Mouse (Mus musculus): Measurements from ENCODE around the gene Baiap2l2. TPM values are rescaled to one million over a fixed set of nuclear protein-coding genes. Genes with fewer than 3 reads are reported as not detected.

The Baiap2l2 gene
- polyA plus RNA-seq, 1 experiment from 2014 or later = 2.0 TPM

DNA sequence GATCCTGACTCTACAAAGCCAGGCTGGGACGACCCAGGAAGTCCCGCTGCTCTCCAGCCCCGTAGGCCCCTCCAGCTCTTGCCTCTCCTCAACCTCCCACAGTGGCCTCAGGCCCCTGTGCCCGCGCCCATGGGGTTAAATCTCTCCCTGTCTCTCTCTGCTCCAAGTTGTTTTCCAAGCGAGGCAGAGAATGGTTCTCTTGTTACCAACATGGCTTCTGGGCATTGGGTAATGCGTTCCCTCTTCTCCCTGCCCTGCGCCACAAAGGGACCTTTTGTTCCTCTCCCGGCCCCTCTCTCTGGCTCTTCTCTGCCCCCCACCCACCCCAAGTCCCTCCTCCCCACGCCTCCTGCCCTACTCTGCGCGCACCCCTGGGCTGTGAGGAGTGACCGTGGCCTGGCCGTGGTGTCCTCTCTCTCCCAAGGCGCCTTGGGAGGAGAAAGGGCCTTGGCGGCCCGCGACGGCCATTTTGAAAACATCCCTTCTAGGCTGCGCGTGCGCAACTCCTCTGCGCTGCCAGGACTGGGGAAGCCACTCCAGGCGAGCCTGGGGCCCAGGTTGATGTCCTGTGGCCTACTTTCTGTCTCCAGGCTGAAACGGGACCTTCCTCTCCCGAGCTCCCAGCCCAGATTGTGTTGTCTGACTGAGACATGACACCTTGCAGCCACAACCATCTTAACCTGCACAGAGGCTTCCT, 72.4 kb downstream of the Baiap2l2 start:
- WGBS = 75% methylated on average over 26 of the region's 26 CpGs
- Histone ChIP-seq H3K9me3 (ENCODE audit: control insufficient read depth, low read length) (no peaks in the 10 kb centered on the region), H3K4me2 (ENCODE audit: low read length) (no peak overlapping the region), H3K4me3 (replicated peaks; ENCODE audit: low read length) (no peak overlapping the region), H3K27me3 (replicated peaks; ENCODE audit: control insufficient read depth, insufficient read depth, low read length) (no peaks in the 10 kb centered on the region), H3K4me1 (replicated peaks; ENCODE audit: control insufficient read depth, insufficient read depth, low read length) (no peaks in the 10 kb centered on the region), H3K36me3 (ENCODE audit: control insufficient read depth, insufficient read depth) (no peaks in the 10 kb centered on the region), H3K27ac (ENCODE audit: low read length) (no peak overlapping the region), H3K9ac (replicated peaks; ENCODE audit: low read depth, low read length) (no peak overlapping the region)
- ATAC-seq = no peak

DNA sequence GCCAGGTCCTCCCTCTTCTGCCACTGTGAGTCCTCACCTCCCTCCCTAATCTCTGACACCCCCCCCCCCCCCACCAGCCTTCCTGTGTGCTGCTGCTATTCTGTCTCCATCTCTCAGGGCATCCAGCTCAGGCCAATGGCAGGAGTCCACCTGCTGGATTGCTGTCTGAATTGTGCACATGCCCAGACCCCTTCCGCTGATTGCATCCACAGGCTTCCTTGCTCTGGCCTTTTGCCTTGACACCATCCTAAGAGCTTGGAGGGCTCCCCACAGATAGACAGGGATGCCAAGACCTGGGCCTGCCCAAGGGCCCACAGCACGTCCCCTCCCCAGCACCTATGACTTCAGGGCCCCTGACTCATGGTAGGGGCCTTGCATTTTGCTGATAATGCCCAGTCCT, 75.0 kb downstream of the Baiap2l2 start:
- no peaks in the 10 kb centered on the region for H3K9me3 ChIP-seq (ENCODE audit: control insufficient read depth, low read length)
- WGBS = 68% methylated on average over 2 of the region's 2 CpGs

DNA sequence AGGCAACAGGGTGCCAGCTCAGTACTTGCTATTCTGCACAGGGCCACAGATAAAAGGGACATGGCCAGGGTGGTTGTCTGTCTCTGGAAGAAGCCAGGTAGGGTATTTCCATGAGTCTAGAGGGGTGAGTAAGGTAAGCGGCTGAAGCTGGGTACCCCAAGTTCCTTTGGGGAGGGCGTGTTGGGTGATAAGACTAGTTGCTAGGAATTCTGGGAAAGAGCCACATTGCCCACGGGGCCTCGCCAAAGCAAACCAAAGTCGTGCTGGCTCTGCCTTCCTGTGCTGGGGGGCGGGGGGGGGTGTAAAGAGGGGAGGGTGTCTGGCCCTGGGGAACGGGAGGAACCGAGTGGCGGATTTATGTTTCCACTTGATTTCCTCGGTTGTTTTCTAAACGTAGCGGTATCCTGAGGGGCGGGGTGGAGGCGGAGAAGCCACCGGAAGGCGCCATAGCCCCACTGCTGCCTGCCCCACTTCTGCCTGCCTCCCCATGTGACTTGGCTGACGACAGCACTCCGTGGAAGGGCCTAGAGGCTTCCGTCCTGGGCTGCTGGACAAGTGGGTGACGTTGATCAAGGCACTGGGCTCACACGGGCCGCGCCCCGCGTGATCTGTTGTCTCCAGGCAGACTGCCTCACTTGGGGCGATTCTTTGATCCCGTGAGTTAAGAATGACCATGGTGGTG, 76.4 kb downstream of the Baiap2l2 start:
- Histone ChIP-seq H3K9me3 (ENCODE audit: control insufficient read depth, low read length) (no peaks in the 10 kb centered on the region), H3K4me1 (replicated peaks; ENCODE audit: control insufficient read depth, insufficient read depth, low read length) (no peaks in the 10 kb centered on the region), H3K4me2 (ENCODE audit: low read length) (no peak overlapping the region), H3K9ac (replicated peaks; ENCODE audit: low read depth, low read length) (no peak overlapping the region), H3K27ac (ENCODE audit: low read length) (no peak overlapping the region), H3K36me3 (ENCODE audit: control insufficient read depth, insufficient read depth) (no peaks in the 10 kb centered on the region), H3K27me3 (replicated peaks; ENCODE audit: control insufficient read depth, insufficient read depth, low read length) (no peaks in the 10 kb centered on the region), H3K4me3 (replicated peaks; ENCODE audit: low read length) (no peak overlapping the region)
- WGBS = 79% methylated on average over 27 of the region's 27 CpGs
- ATAC-seq = no peak

More for the DNA sequence above, 75.0 kb downstream of the Baiap2l2 start:
- ATAC-seq = no peak
- no peak overlapping the region for H3K27ac ChIP-seq (ENCODE audit: low read length)
- H3K4me2 ChIP-seq (ENCODE audit: low read length) = no peak overlapping the region
- H3K36me3 ChIP-seq (ENCODE audit: control insufficient read depth, insufficient read depth) = no peaks in the 10 kb centered on the region
- H3K4me3 ChIP-seq (replicated peaks; ENCODE audit: low read length) = no peak overlapping the region
- no peaks in the 10 kb centered on the region for H3K27me3 ChIP-seq (replicated peaks; ENCODE audit: control insufficient read depth, insufficient read depth, low read length)
- H3K4me1 ChIP-seq (replicated peaks; ENCODE audit: control insufficient read depth, insufficient read depth, low read length) = no peaks in the 10 kb centered on the region
- H3K9ac ChIP-seq (replicated peaks; ENCODE audit: low read depth, low read length) = no peak overlapping the region

DNA sequence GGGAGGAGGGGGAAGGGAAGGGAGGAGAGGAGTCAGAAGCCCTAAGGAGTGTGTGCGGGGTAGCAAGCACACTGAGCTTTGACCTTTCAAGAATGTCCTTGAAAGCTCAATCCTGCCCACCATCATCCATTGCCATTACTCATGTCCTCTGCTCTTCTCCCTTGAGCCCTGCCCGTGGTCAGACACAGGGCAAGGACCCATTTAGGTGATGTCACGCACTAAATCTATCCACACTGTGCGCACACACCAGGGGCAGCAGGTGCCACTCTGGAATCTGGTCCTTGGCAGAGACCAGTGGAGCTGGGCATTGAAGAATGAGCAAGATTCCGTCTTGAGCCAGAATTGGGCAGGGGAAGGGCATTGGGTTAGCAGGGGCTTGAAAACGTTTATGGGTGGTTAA, 77.1 kb downstream of the Baiap2l2 start:
- Histone ChIP-seq H3K4me3 (replicated peaks; ENCODE audit: low read length) (no peak overlapping the region), H3K27me3 (replicated peaks; ENCODE audit: control insufficient read depth, insufficient read depth, low read length) (no peaks in the 10 kb centered on the region), H3K27ac (ENCODE audit: low read length) (no peak overlapping the region), H3K4me2 (ENCODE audit: low read length) (no peak overlapping the region), H3K4me1 (replicated peaks; ENCODE audit: control insufficient read depth, insufficient read depth, low read length) (no peaks in the 10 kb centered on the region), H3K9ac (replicated peaks; ENCODE audit: low read depth, low read length) (no peak overlapping the region), H3K36me3 (ENCODE audit: control insufficient read depth, insufficient read depth) (no peaks in the 10 kb centered on the region), H3K9me3 (ENCODE audit: control insufficient read depth, low read length) (no peaks in the 10 kb centered on the region)
- 77% methylated on average over 6 of the region's 6 CpGs for WGBS
- ATAC-seq = no peak

Other genes with a start within 250 kb of the Baiap2l2 start
- not detected in 2 replicates for gene Galr3, start 243.7 kb downstream of the Baiap2l2 start, polyA plus RNA-seq (2015; fragmentation: Nextera tagmentation; extraction: Ambion mirVana)
- gene Ankrd54, start 222.6 kb downstream of the Baiap2l2 start, polyA plus RNA-seq (2015; fragmentation: Nextera tagmentation; extraction: Ambion mirVana) = 54.9 and 58.1 TPM in 2 replicates
- gene Eif3l, start 210.4 kb downstream of the Baiap2l2 start, polyA plus RNA-seq (2015; fragmentation: Nextera tagmentation; extraction: Ambion mirVana) = 188 and 205 TPM in 2 replicates
- gene Micall1, start 176.6 kb downstream of the Baiap2l2 start, polyA plus RNA-seq (2015; fragmentation: Nextera tagmentation; extraction: Ambion mirVana) = 8.2 and 10.0 TPM in 2 replicates
- gene Polr2f, start 144.5 kb downstream of the Baiap2l2 start, polyA plus RNA-seq (2015; fragmentation: Nextera tagmentation; extraction: Ambion mirVana) = 253 and 256 TPM in 2 replicates
- 11.7 and 13.1 TPM in 2 replicates for gene 1700088E04Rik, start 144.3 kb downstream of the Baiap2l2 start, polyA plus RNA-seq (2015; fragmentation: Nextera tagmentation; extraction: Ambion mirVana)
- gene Sox10, start 120.3 kb downstream of the Baiap2l2 start, polyA plus RNA-seq (2015; fragmentation: Nextera tagmentation; extraction: Ambion mirVana) = 2.0 and 2.2 TPM in 2 replicates
- gene Pick1, start 56.4 kb downstream of the Baiap2l2 start, polyA plus RNA-seq (2015; fragmentation: Nextera tagmentation; extraction: Ambion mirVana) = 76.3 and 102 TPM in 2 replicates
- 0.82 and 0.94 TPM in 2 replicates for gene Gm49486, start 56.1 kb downstream of the Baiap2l2 start, polyA plus RNA-seq (2015; fragmentation: Nextera tagmentation; extraction: Ambion mirVana)
- gene Slc16a8, start 30.8 kb downstream of the Baiap2l2 start, polyA plus RNA-seq (2015; fragmentation: Nextera tagmentation; extraction: Ambion mirVana) = 0.41 and 0.62 TPM in 2 replicates
- 26.4 and 31.0 TPM in 2 replicates for gene Pla2g6, start 42.9 kb upstream of the Baiap2l2 start, polyA plus RNA-seq (2015; fragmentation: Nextera tagmentation; extraction: Ambion mirVana)
- gene Maff, start 61.1 kb upstream of the Baiap2l2 start, polyA plus RNA-seq (2015; fragmentation: Nextera tagmentation; extraction: Ambion mirVana) = 0.97 and 1.1 TPM in 2 replicates
- gene Tmem184b, start 118.0 kb upstream of the Baiap2l2 start, polyA plus RNA-seq (2015; fragmentation: Nextera tagmentation; extraction: Ambion mirVana) = 43.4 and 44.0 TPM in 2 replicates
- 234 and 240 TPM in 2 replicates for gene Csnk1e, start 170.0 kb upstream of the Baiap2l2 start, polyA plus RNA-seq (2015; fragmentation: Nextera tagmentation; extraction: Ambion mirVana)
- gene Kcnj4, start 219.7 kb upstream of the Baiap2l2 start, polyA plus RNA-seq (2015; fragmentation: Nextera tagmentation; extraction: Ambion mirVana) = 0.11 and 0.43 TPM in 2 replicates
- gene Kdelr3, start 230.9 kb upstream of the Baiap2l2 start, polyA plus RNA-seq (2015; fragmentation: Nextera tagmentation; extraction: Ambion mirVana) = 4.8 and 8.7 TPM in 2 replicates